Mouse (Mus musculus) MEL (cell line): ENCODE data around the gene Sh2d3c. TPM values are rescaled to one million over a fixed set of nuclear protein-coding genes. Genes with fewer than 3 reads are reported as not detected.

Source experiments
- DNase-seq: peaks from one replicate; pipeline ENCODE4 v3.0.0; 2011; ENCODE audit warnings: low read depth, low spot score
- H3K27ac ChIP-seq: 2 replicates; pipeline ENCODE4 v1.5.1; 2012; ENCODE audit warnings: low read depth, mild to moderate bottlenecking, control low read depth, low read length, moderate library complexity; ENCODE audit not compliant: control insufficient read depth
- H3K27me3 ChIP-seq, 2 experiments: fragments of 150-350 bp in 1 of 2; sonication (generic) in 1 of 2; 2 replicates each; pipeline ENCODE4 v1.6.1; 2012; ENCODE audit warnings: low read length in 2 of 2, mild to moderate bottlenecking in 2 of 2, improper control_type of control experiment in 1 of 2, moderate library complexity in 1 of 2; ENCODE audit not compliant: insufficient read depth in 2 of 2, control insufficient read depth in 1 of 2
- H3K36me3 ChIP-seq, 2 experiments: 2 replicates each; pipeline ENCODE4 v1.6.1; 2012 to 2014; ENCODE audit warnings: low read length in 2 of 2, improper control_type of control experiment in 1 of 2, inconsistent platforms in 1 of 2, mild to moderate bottlenecking in 1 of 2; ENCODE audit not compliant: insufficient read depth in 2 of 2, control insufficient read depth in 1 of 2
- H3K4me1 ChIP-seq, 2 experiments: fragments of 150-350 bp in 1 of 2; sonication (generic) in 1 of 2; 2 replicates each; pipeline ENCODE4 v1.6.1; 2012; ENCODE audit warnings: low read length in 2 of 2, improper control_type of control experiment in 1 of 2, mild to moderate bottlenecking in 1 of 2; ENCODE audit not compliant: insufficient read depth in 2 of 2, control insufficient read depth in 1 of 2
- H3K4me3 ChIP-seq, 2 experiments: fragments of 150-350 bp in 1 of 2; sonication (generic) in 1 of 2; 2 replicates each; pipeline ENCODE4 v1.5.1; 2012; ENCODE audit warnings: low read depth in 2 of 2, low read length in 2 of 2, mild to moderate bottlenecking in 2 of 2, moderate library complexity in 2 of 2, control low read depth in 1 of 2, improper control_type of control experiment in 1 of 2; ENCODE audit not compliant: control insufficient read depth in 1 of 2, insufficient read depth in 1 of 2
- H3K79me2 ChIP-seq: 2 replicates; pipeline ENCODE4 v1.6.1; 2012; ENCODE audit warnings: mild to moderate bottlenecking, low read length, moderate library complexity; ENCODE audit not compliant: control insufficient read depth, poor library complexity, insufficient read depth
- H3K9ac ChIP-seq: 2 replicates; pipeline ENCODE4 v1.6.1; 2012; ENCODE audit warnings: low read depth, mild to moderate bottlenecking, control low read depth, low read length, moderate library complexity; ENCODE audit not compliant: control insufficient read depth, poor library complexity, severe bottlenecking
- H3K9me3 ChIP-seq: fragments of 150-350 bp; sonication (generic); replicated peaks from 2 replicates; pipeline ENCODE4 v1.6.1; 2012; ENCODE audit warnings: mild to moderate bottlenecking, low read length, improper control_type of control experiment, moderate library complexity; ENCODE audit not compliant: insufficient read depth
- BHLHE40 ChIP-seq: IDR thresholded peaks from 2 replicates; pipeline ENCODE4 v1.6.1; 2012; ENCODE audit warnings: low read depth, mild to moderate bottlenecking, inconsistent platforms, low read length, improper control_type of control experiment, borderline replicate concordance
- CHD1 ChIP-seq: IDR thresholded peaks from 2 replicates; pipeline ENCODE4 v1.6.1; 2012; ENCODE audit warnings: low read depth, mild to moderate bottlenecking, inconsistent platforms, low read length, improper control_type of control experiment
- CHD2 ChIP-seq: IDR thresholded peaks from 2 replicates; pipeline ENCODE4 v1.6.1; 2011; ENCODE audit warnings: low read length, improper control_type of control experiment
- CTCF ChIP-seq, 3 experiments: IDR thresholded peaks in 2 of 3; conservative IDR thresholded peaks in 1 of 3; 2 replicates each; pipeline ENCODE4 v1.5.1; 2011 to 2012; ENCODE audit warnings: low read length in 3 of 3, low read depth in 2 of 3, mild to moderate bottlenecking in 2 of 3, improper control_type of control experiment in 1 of 3, inconsistent platforms in 1 of 3, mixed read lengths in 1 of 3, moderate library complexity in 1 of 3; ENCODE audit not compliant: control insufficient read depth in 1 of 3, insufficient read depth in 1 of 3, poor library complexity in 1 of 3, severe bottlenecking in 1 of 3
- E2F4 ChIP-seq: IDR thresholded peaks from 2 replicates; pipeline ENCODE4 v1.6.1; 2011; ENCODE audit warnings: low read depth, low read length, improper control_type of control experiment, borderline replicate concordance
- ETS1 ChIP-seq: IDR thresholded peaks from 2 replicates; pipeline ENCODE4 v1.6.1; 2012; ENCODE audit warnings: low read depth, mild to moderate bottlenecking, inconsistent platforms, low read length, improper control_type of control experiment, moderate library complexity
- JUND ChIP-seq: IDR thresholded peaks from 2 replicates; pipeline ENCODE4 v1.6.1; 2011; ENCODE audit warnings: low read depth, mild to moderate bottlenecking, improper control_type of control experiment, low read length
- KAT2A ChIP-seq: conservative IDR thresholded peaks from 2 replicates; pipeline ENCODE4 v1.6.1; 2012; ENCODE audit warnings: low read depth, low read length, improper control_type of control experiment, inconsistent platforms
- MAFK ChIP-seq: IDR thresholded peaks from 2 replicates; pipeline ENCODE4 v1.6.1; 2011; ENCODE audit warnings: low read depth, mild to moderate bottlenecking, low read length, improper control_type of control experiment, borderline replicate concordance
- MAX ChIP-seq: IDR thresholded peaks from 2 replicates; pipeline ENCODE4 v1.6.1; 2011; ENCODE audit warnings: low read length, improper control_type of control experiment
- MAZ ChIP-seq: IDR thresholded peaks from 2 replicates; pipeline ENCODE4 v1.6.1; 2012; ENCODE audit warnings: low read depth, mild to moderate bottlenecking, inconsistent platforms, low read length, improper control_type of control experiment
- MEF2A ChIP-seq: IDR thresholded peaks from 2 replicates; pipeline ENCODE4 v1.6.1; 2014; ENCODE audit warnings: low read depth, mild to moderate bottlenecking, inconsistent platforms, low read length, improper control_type of control experiment; ENCODE audit not compliant: poor library complexity, insufficient replicate concordance, severe bottlenecking; ENCODE audit errors: extremely low read depth
- MXI1 ChIP-seq: IDR thresholded peaks from 2 replicates; pipeline ENCODE4 v1.6.1; 2011; ENCODE audit warnings: mild to moderate bottlenecking, low read depth, low read length, improper control_type of control experiment
- MYC ChIP-seq: IDR thresholded peaks from 2 replicates; pipeline ENCODE4 v1.6.1; 2011; ENCODE audit warnings: low read depth, mild to moderate bottlenecking, low read length, improper control_type of control experiment, moderate library complexity
- POLR2A ChIP-seq, 2 experiments: IDR thresholded peaks; 2 replicates each; pipeline ENCODE4 v1.6.1; 2011 to 2012; ENCODE audit warnings: low read length in 2 of 2, mild to moderate bottlenecking in 2 of 2, control low read depth in 1 of 2, improper control_type of control experiment in 1 of 2, low read depth in 1 of 2, moderate library complexity in 1 of 2; ENCODE audit not compliant: control insufficient read depth in 1 of 2, insufficient read depth in 1 of 2, poor library complexity in 1 of 2
- RCOR1 ChIP-seq: IDR thresholded peaks from 2 replicates; pipeline ENCODE4 v1.6.1; 2012; ENCODE audit warnings: low read depth, mild to moderate bottlenecking, inconsistent platforms, low read length, improper control_type of control experiment
- USF1 ChIP-seq: IDR thresholded peaks from 2 replicates; pipeline ENCODE4 v1.6.1; 2014; ENCODE audit warnings: low read depth, mild to moderate bottlenecking, inconsistent platforms, low read length, improper control_type of control experiment, moderate library complexity
- ZKSCAN1 ChIP-seq: IDR thresholded peaks from 2 replicates; pipeline ENCODE4 v1.6.1; 2012; ENCODE audit warnings: low read depth, mild to moderate bottlenecking, inconsistent platforms, low read length, improper control_type of control experiment, moderate library complexity
- ZNF384 ChIP-seq: IDR thresholded peaks from 2 replicates; pipeline ENCODE4 v1.6.1; 2012; ENCODE audit warnings: low read depth, mild to moderate bottlenecking, inconsistent platforms, low read length, improper control_type of control experiment
- polyA plus RNA-seq, 2 experiments: library from polyadenylated mRNA; stranded (reverse) in 1 of 2; unstranded in 1 of 2; fragments of >175 nt in 1 of 2; fragments of >200 nt in 1 of 2; gene quantifications; 2 replicates each; pipeline versions ENCODE4 v1.2.1 to v1.2.4; 2012; ENCODE audit warnings: low replicate concordance in 2 of 2, low read depth in 1 of 2; ENCODE audit not compliant: insufficient read length in 2 of 2, insufficient read depth in 1 of 2, missing spikeins in 1 of 2
- total RNA-seq: library from RNA; depleted of rRNA; stranded (reverse); fragments of 300-350 nt; gene quantifications from 2 replicates; pipeline ENCODE4 v1.2.3, GENCODE M21; 2012

Gene Sh2d3c
- total and polyA plus RNA-seq, 3 experiments, result 0.19 to 0.43 TPM; not detected in 1

DNA sequence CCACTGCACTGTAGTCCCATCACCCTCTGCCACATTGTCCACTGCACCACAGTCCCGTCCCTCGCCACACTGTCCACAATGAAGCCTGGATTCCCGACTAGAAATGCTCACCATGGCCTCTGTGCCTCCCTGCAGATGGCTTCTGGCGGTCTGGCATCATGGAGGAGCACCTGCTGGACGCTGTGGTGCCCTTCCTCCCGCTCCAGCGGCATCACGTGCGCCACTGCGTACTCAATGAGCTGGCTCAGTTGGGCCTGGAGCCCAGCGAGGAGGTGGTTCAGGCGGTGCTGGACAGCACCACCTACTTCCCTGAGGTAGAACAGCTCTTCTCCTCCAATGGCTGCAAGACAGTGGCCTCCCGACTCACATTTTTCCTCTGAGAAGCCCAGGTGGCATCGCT, 40.5 kb downstream of the Sh2d3c start:
- H3K4me1 ChIP-seq, result no peaks in the 10 kb centered on the region; a peak in 1 of 4 replicates
- no peak for TF ChIP-seq BHLHE40
- no peak for TF ChIP-seq USF1
- no peak for TF ChIP-seq MAFK
- TF ChIP-seq MYC, result no peak
- no peak for TF ChIP-seq JUND
- TF ChIP-seq MAX, result no peak
- no peak for TF ChIP-seq ZNF384
- no peak for TF ChIP-seq MEF2A
- no peak for TF ChIP-seq MXI1
- TF ChIP-seq CHD1, result no peak
- TF ChIP-seq ETS1, result no peak
- no peak for TF ChIP-seq E2F4
- TF ChIP-seq CTCF (IDR thresholded peaks at IDR 0.05 in 2 of 3, conservative IDR thresholded peaks at IDR 0.05 in 1 of 3; ENCODE audit: control insufficient read depth in 1 of 3, insufficient read depth in 1 of 3, low read depth in 2 of 3, low read length in 3 of 3, poor library complexity in 1 of 3, severe bottlenecking in 1 of 3), result no peak
- no peak for TF ChIP-seq RCOR1
- TF ChIP-seq CHD2, result no peak
- H3K27ac ChIP-seq, result no peak overlapping the region
- peaks cover 2% of the 10 kb centered on the region; the same call in 1 of the 2 replicates for H3K79me2 ChIP-seq
- no peak overlapping the region for H3K4me3 ChIP-seq
- H3K27me3 ChIP-seq, result no peaks in the 10 kb centered on the region
- DNase-seq, result no peak
- H3K36me3 ChIP-seq, result peaks cover 0 to 4% of the 10 kb centered on the region in 2 experiments; a peak in 2 of 4 replicates
- no peak overlapping the region for H3K9ac ChIP-seq
- no peaks in the 10 kb centered on the region for H3K9me3 ChIP-seq

DNA sequence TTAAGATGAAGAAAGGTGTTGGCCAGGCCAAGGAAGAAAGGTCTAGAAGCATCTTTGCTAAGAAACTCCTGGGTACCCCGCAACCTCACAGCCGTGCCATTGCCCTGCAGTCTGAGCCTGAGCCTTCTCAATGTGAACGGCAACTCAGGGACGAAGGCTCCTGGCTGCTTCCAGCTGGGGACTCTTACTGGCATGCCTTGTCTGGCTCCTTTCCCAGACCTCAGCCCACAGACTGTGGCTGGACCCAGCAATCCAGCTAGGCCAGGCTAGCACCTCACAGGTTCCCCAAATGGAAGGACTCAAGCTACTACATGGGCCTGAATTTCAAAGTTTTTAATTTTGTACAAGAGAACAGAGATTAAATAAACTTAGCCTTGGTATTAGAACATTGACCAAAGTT, 41.0 kb downstream of the Sh2d3c start:
- no peaks in the 10 kb centered on the region for H3K9me3 ChIP-seq
- no peaks in the 10 kb centered on the region; a peak in 1 of 4 replicates for H3K4me1 ChIP-seq
- no peak overlapping the region for H3K27ac ChIP-seq
- peaks cover 0 to 2% of the 10 kb centered on the region in 2 experiments; a peak in 2 of 4 replicates for H3K36me3 ChIP-seq
- no peaks in the 10 kb centered on the region for H3K27me3 ChIP-seq
- no peak for TF ChIP-seq ZKSCAN1
- TF ChIP-seq POLR2A (IDR thresholded peaks at IDR 0.05; ENCODE audit: control insufficient read depth in 1 of 2, insufficient read depth in 1 of 2, low read depth in 1 of 2, low read length in 2 of 2, poor library complexity in 1 of 2), result no peak
- TF ChIP-seq MAZ, result no peak
- no peak for TF ChIP-seq KAT2A
- no peak for TF ChIP-seq CHD1
- no peak for TF ChIP-seq BHLHE40
- no peak for DNase-seq
- H3K79me2 ChIP-seq, result peaks cover 2% of the 10 kb centered on the region; the same call in 1 of the 2 replicates
- no peak overlapping the region for H3K4me3 ChIP-seq
- no peak overlapping the region for H3K9ac ChIP-seq
